Mouse (Mus musculus): ENCODE data around the gene Bik. TPM values are rescaled to one million over a fixed set of nuclear protein-coding genes. Genes with fewer than 3 reads are reported as not detected.
A peak's percentile ranks its signal among the peaks of the same experiment; 100 is the strongest.

The Bik gene
- polyA plus RNA-seq, 2 experiments: 1.3 to 2.0 TPM

GRCm38 (mm10) chr15:83546029-83546428, 19.4 kb downstream of the Bik start:
- H3K36me3 ChIP-seq (replicated peaks; ENCODE audit: control insufficient read depth, insufficient read depth, low read depth): no peaks in the 10 kb centered on the region; the same call in none of the 2 replicates
- 76% methylated on average over 7 of the region's 7 CpGs for whole genome bisulfite sequencing (ENCODE audit: insufficient replicate concordance)
- no peak for ATAC-seq (ENCODE audit: insufficient read depth)

DNA sequence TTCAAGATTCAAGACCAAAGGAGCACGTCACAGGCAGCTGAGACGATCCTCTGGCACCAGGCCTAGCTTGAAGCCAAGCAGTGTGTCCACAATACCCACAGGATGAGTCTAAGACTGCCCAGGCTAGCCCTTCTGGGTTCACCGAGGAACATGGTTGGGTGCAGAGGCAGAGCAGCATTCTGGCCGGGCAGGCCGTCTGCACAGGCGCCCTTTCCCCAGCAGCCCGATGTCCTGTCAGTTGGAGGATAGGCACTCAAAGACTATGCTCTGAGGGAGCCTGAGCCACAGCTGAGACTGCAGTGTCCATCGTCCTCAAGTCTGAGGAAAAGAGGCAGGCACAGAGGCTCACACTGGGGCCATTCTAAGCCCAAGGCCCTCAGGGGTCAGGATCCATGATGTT, 20.5 kb downstream of the Bik start:
- no peak overlapping the region for H3K4me2 ChIP-seq (ENCODE audit: low read depth)
- DNase-seq (ENCODE audit: low read depth in 3 of 3, low spot score in 3 of 3) (no peak), ATAC-seq (ENCODE audit: insufficient read depth) (no peak)
- H3K27me3 ChIP-seq (ENCODE audit: control insufficient read depth, insufficient read depth, low read length): no peaks in the 10 kb centered on the region
- H3K27ac ChIP-seq: no peak overlapping the region
- H3K4me3 ChIP-seq (ENCODE audit: insufficient read depth in 1 of 2, low read depth in 2 of 2, low read length in 2 of 2): no peak overlapping the region
- no peaks in the 10 kb centered on the region for H3K4me1 ChIP-seq (replicated peaks; ENCODE audit: control insufficient read depth in 2 of 2, insufficient read depth in 2 of 2, low read length in 1 of 2)
- WGBS (ENCODE audit: insufficient replicate concordance): 81% methylated on average over 8 of the region's 8 CpGs
- no peaks in the 10 kb centered on the region; the same call in none of the 2 replicates for H3K36me3 ChIP-seq (replicated peaks; ENCODE audit: control insufficient read depth, insufficient read depth, low read depth)
- TF ChIP-seq CTCF (IDR thresholded peaks at IDR 0.05; ENCODE audit: low read depth): no peak
- TF ChIP-seq EP300 (IDR thresholded peaks at IDR 0.05; ENCODE audit: low read depth): no peak
- no peak overlapping the region for H3K9ac ChIP-seq (replicated peaks)
- no peaks in the 10 kb centered on the region for H3K9me3 ChIP-seq (ENCODE audit: control insufficient read depth, low read length)

More at GRCm38 (mm10) chr15:83546029-83546428, 19.4 kb downstream of the Bik start:
- Histone ChIP-seq H3K27ac (no peak overlapping the region), H3K4me2 (ENCODE audit: low read depth) (no peak overlapping the region), H3K9me3 (ENCODE audit: control insufficient read depth, low read length) (no peaks in the 10 kb centered on the region), H3K4me1 (replicated peaks; ENCODE audit: control insufficient read depth in 2 of 2, insufficient read depth in 2 of 2, low read length in 1 of 2) (no peaks in the 10 kb centered on the region), H3K4me3 (ENCODE audit: insufficient read depth in 1 of 2, low read depth in 2 of 2, low read length in 2 of 2) (no peak overlapping the region), H3K27me3 (ENCODE audit: control insufficient read depth, insufficient read depth, low read length) (no peaks in the 10 kb centered on the region), H3K9ac (replicated peaks) (no peak overlapping the region)
- DNase-seq (ENCODE audit: low read depth in 3 of 3, low spot score in 3 of 3): no peak
- TF ChIP-seq EP300 (IDR thresholded peaks at IDR 0.05; ENCODE audit: low read depth): no peak
- no peak for TF ChIP-seq CTCF (IDR thresholded peaks at IDR 0.05; ENCODE audit: low read depth)

DNA sequence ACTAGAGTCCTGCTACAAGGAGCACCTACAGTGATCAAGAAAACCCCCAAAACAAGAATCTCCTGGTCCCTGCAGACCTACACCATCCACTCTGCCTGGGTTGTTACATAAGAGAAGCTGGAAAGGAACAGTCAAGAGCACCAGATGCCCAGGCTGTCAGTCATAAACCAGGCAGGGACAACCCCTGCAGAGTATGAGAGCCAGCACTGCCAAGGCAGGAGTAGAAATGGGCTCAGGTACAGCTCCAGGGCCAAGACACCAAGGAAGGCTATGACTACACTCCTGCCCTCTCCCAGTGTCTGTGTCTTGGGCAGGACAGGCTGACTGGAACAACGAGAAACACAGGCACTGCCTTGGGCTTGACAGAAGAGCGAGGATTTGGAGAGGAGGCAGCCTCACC, 23.5 kb downstream of the Bik start:
- Histone ChIP-seq H3K4me1 (replicated peaks; ENCODE audit: control insufficient read depth in 2 of 2, insufficient read depth in 2 of 2, low read length in 1 of 2) (peaks cover 0 to 5% of the 10 kb centered on the region in 2 experiments; a peak in 3 of 4 replicates), H3K4me3 (ENCODE audit: insufficient read depth in 1 of 2, low read depth in 2 of 2, low read length in 2 of 2) (no peak overlapping the region), H3K9ac (replicated peaks) (no peak overlapping the region), H3K9me3 (ENCODE audit: control insufficient read depth, low read length) (no peaks in the 10 kb centered on the region), H3K27me3 (ENCODE audit: control insufficient read depth, insufficient read depth, low read length) (no peaks in the 10 kb centered on the region), H3K27ac (no peak overlapping the region), H3K36me3 (replicated peaks; ENCODE audit: control insufficient read depth, insufficient read depth, low read depth) (no peaks in the 10 kb centered on the region; the same call in none of the 2 replicates), H3K4me2 (ENCODE audit: low read depth) (no peak overlapping the region)
- no peak for DNase-seq (ENCODE audit: low read depth in 3 of 3, low spot score in 3 of 3)
- TF ChIP-seq CTCF (IDR thresholded peaks at IDR 0.05; ENCODE audit: low read depth): no peak
- TF ChIP-seq EP300 (IDR thresholded peaks at IDR 0.05; ENCODE audit: low read depth): no peak
- WGBS (ENCODE audit: insufficient replicate concordance): 71% methylated on average over 2 of the region's 2 CpGs
- no peak for ATAC-seq (ENCODE audit: insufficient read depth)

GRCm38 (mm10) chr15:83553831-83554230, 27.2 kb downstream of the Bik start:
- Histone ChIP-seq H3K36me3 (replicated peaks; ENCODE audit: control insufficient read depth, insufficient read depth, low read depth) (no peaks in the 10 kb centered on the region; the same call in 1 of the 2 replicates), H3K27ac (no peak overlapping the region), H3K4me1 (replicated peaks; ENCODE audit: control insufficient read depth in 2 of 2, insufficient read depth in 2 of 2, low read length in 1 of 2) (peaks cover 0 to 9% of the 10 kb centered on the region in 2 experiments), H3K4me3 (ENCODE audit: insufficient read depth in 1 of 2, low read depth in 2 of 2, low read length in 2 of 2) (no peak overlapping the region), H3K27me3 (ENCODE audit: control insufficient read depth, insufficient read depth, low read length) (no peaks in the 10 kb centered on the region), H3K4me2 (ENCODE audit: low read depth) (no peak overlapping the region), H3K9ac (replicated peaks) (no peak overlapping the region), H3K9me3 (ENCODE audit: control insufficient read depth, low read length) (no peaks in the 10 kb centered on the region)
- no peak for TF ChIP-seq EP300 (IDR thresholded peaks at IDR 0.05; ENCODE audit: low read depth)
- peak; percentile 54; the same call in 1 of the 2 replicates for TF ChIP-seq CTCF (IDR thresholded peaks at IDR 0.05; ENCODE audit: low read depth)
- DNase-seq (ENCODE audit: low read depth in 3 of 3, low spot score in 3 of 3) (no peak), ATAC-seq (ENCODE audit: insufficient read depth) (no peak)

DNA sequence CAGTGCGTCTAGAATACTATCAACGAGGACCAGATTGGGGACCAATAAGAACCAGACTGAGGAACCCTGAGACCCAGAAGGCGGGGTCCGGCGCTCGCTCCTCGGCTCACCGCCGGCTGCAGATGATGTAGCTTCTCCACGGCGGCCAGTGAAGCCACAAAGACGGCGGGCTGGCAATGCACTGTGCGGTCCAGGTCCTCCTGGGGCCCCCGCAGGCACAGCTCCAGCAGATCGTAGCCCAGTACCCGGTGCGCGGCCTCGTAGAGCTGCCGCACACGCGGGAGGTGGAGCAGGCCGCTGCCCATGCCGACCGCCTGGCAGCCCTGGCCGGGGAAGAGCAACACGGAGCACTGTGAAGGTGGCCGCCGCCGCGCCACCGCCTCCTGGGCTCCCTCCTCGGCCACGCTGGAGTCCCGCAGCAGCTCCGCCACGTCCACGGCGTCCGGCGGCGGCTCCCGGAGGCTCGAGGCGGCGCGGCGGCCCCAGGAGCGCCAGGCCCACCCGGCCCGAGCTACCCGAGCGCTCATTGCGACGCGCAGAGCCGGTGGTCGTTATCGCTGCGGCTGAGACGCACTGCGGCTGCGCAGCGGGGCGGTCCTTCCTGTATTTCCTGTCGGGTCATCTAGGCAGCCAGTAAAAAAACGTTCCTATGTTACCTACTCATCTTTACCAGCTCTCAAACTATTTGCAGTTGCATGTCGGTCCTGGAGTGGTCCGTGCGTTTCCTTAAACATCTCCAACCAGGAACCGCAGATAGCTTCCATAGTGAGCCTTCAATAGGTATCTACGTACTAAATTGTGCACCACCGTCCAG, 28.7 kb downstream of the Bik start:
- Histone ChIP-seq H3K4me3 (ENCODE audit: insufficient read depth in 1 of 2, low read depth in 2 of 2, low read length in 2 of 2) (peak overlapping the region; percentile 67 to 83), H3K9me3 (ENCODE audit: control insufficient read depth, low read length) (no peaks in the 10 kb centered on the region), H3K27me3 (ENCODE audit: control insufficient read depth, insufficient read depth, low read length) (no peaks in the 10 kb centered on the region), H3K4me2 (ENCODE audit: low read depth) (peak overlapping the region; percentile 93), H3K27ac (peak overlapping the region; percentile 57), H3K4me1 (replicated peaks; ENCODE audit: control insufficient read depth in 2 of 2, insufficient read depth in 2 of 2, low read length in 1 of 2) (peaks cover 0 to 9% of the 10 kb centered on the region in 2 experiments), H3K9ac (replicated peaks) (peak overlapping the region; percentile 94), H3K36me3 (replicated peaks; ENCODE audit: control insufficient read depth, insufficient read depth, low read depth) (no peaks in the 10 kb centered on the region; the same call in 1 of the 2 replicates)
- TF ChIP-seq CTCF (IDR thresholded peaks at IDR 0.05; ENCODE audit: low read depth): peak; percentile 10; the same call in 1 of the 2 replicates
- TF ChIP-seq EP300 (IDR thresholded peaks at IDR 0.05; ENCODE audit: low read depth): no peak
- WGBS (ENCODE audit: insufficient replicate concordance): under 1% methylated on average over 74 of the region's 74 CpGs
- ATAC-seq (ENCODE audit: insufficient read depth) (peak; percentile 91), DNase-seq (ENCODE audit: low read depth in 3 of 3, low spot score in 3 of 3) (peak; percentile 56 to 77 (median 66))
